Mouse (Mus musculus) G1E (cell line): ENCODE measurements around the gene Nfic. TPM values are rescaled to one million over a fixed set of nuclear protein-coding genes. Genes with fewer than 3 reads are reported as not detected.
A peak's percentile ranks its signal among the peaks of the same experiment; 100 is the strongest.

ENCODE experiments used
- ATAC-seq: 2 replicates; pipeline ENCODE4 v1.8.0; 2016; ENCODE audit warnings: mild to moderate bottlenecking; ENCODE audit not compliant: insufficient number of reproducible peaks, poor library complexity, low FRiP score, severe bottlenecking; ENCODE audit errors: extremely low read depth
- DNase-seq: peaks from one replicate; pipeline ENCODE4 v3.0.0; 2012; ENCODE audit warnings: low spot score
- H3K27me3 ChIP-seq: 2 replicates; pipeline ENCODE4 v1.6.1; 2012; ENCODE audit warnings: mild to moderate bottlenecking, low read length, inconsistent platforms; ENCODE audit not compliant: insufficient read depth
- H3K36me3 ChIP-seq: replicated peaks from 2 replicates; pipeline ENCODE3; 2012; ENCODE audit warnings: mild to moderate bottlenecking, inconsistent platforms
- H3K4me1 ChIP-seq: 2 replicates; pipeline ENCODE4 v1.6.1; 2012; ENCODE audit warnings: low read depth, low read length, inconsistent platforms, mixed read lengths; ENCODE audit not compliant: insufficient read depth
- H3K4me3 ChIP-seq: 2 replicates; pipeline ENCODE4 v1.5.1; 2012; ENCODE audit warnings: low read depth, mild to moderate bottlenecking, inconsistent platforms, low read length, moderate library complexity, mixed read lengths
- H3K9me3 ChIP-seq: replicated peaks from 2 replicates; pipeline ENCODE4 v1.6.1; 2012; ENCODE audit warnings: inconsistent platforms
- CTCF ChIP-seq: IDR thresholded peaks from 2 replicates; pipeline ENCODE4 v1.5.1; 2012; ENCODE audit warnings: low read depth, low read length, inconsistent platforms, mixed read lengths
- GATA1 ChIP-seq: IDR thresholded peaks from 2 replicates; pipeline ENCODE4 v1.6.1; 2012; ENCODE audit warnings: borderline replicate concordance, low read length, inconsistent platforms, mixed read lengths
- GATA2 ChIP-seq: IDR thresholded peaks from 2 replicates; pipeline ENCODE4 v1.6.1; 2012; ENCODE audit warnings: low read depth, low read length, inconsistent platforms, borderline replicate concordance
- POLR2AphosphoS5 ChIP-seq: IDR thresholded peaks from 2 replicates; pipeline ENCODE4 v1.6.1; 2012; ENCODE audit warnings: low read depth, low read length, inconsistent platforms; ENCODE audit not compliant: insufficient replicate concordance
- TAL1 ChIP-seq: conservative IDR thresholded peaks from 2 replicates; pipeline ENCODE4 v1.6.1; 2012; ENCODE audit warnings: low read depth, low read length, inconsistent platforms, mixed read lengths
- polyA plus RNA-seq: library from polyadenylated mRNA; stranded (reverse); fragments of >175 nt; gene quantifications from 2 replicates; pipeline ENCODE4 v1.2.3, GENCODE M21; 2012
- total RNA-seq, 2 experiments: library from RNA; stranded (forward) in 1 of 2; stranded (reverse) in 1 of 2; fragments of 200-1000 nt in 1 of 2; fragments of >200 nt in 1 of 2; fragmentation: Nextera tagmentation in 1 of 2; gene quantifications; 2 replicates each; pipeline ENCODE4 v1.2.3; 2014 to 2017

Gene Nfic
- total and polyA plus RNA-seq, 3 experiments, result 0.66 to 16.1 (median 9.5) TPM

GRCm38 (mm10) chr10:81414682-81415081 is 40.8 kb downstream of the Nfic start:
- no peaks in the 10 kb centered on the region for H3K9me3 ChIP-seq
- no peak for ATAC-seq
- no peak overlapping the region; the same call in 1 of the 2 replicates for H3K4me3 ChIP-seq
- no peak for DNase-seq
- H3K36me3 ChIP-seq, result peaks cover 26% of the 10 kb centered on the region
- H3K27me3 ChIP-seq, result peaks cover 27% of the 10 kb centered on the region
- TF ChIP-seq GATA1 (no peak), GATA2 (no peak), TAL1 (no peak), POLR2AphosphoS5 (no peak), CTCF (no peak)
- peaks cover 89% of the 10 kb centered on the region for H3K4me1 ChIP-seq

GRCm38 (mm10) chr10:81413310-81414261 is 41.8 kb downstream of the Nfic start:
- Histone ChIP-seq H3K9me3 (no peaks in the 10 kb centered on the region), H3K36me3 (peaks cover 26% of the 10 kb centered on the region), H3K4me3 (peak overlapping the region; percentile 53; the same call in 1 of the 2 replicates), H3K27me3 (peaks cover 21% of the 10 kb centered on the region), H3K4me1 (peaks cover 94% of the 10 kb centered on the region)
- TF ChIP-seq GATA1 (no peak), POLR2AphosphoS5 (no peak), TAL1 (no peak), CTCF (no peak), GATA2 (no peak)
- no peak for ATAC-seq
- DNase-seq, result no peak

- H3K36me3 ChIP-seq, result peaks cover 28% of the 10 kb centered on the region
- DNase-seq, result no peak
- peaks cover 98% of the 10 kb centered on the region for H3K4me1 ChIP-seq
- H3K9me3 ChIP-seq, result no peaks in the 10 kb centered on the region
- TF ChIP-seq CTCF (no peak), POLR2AphosphoS5 (no peak), GATA2 (no peak), GATA1 (no peak), TAL1 (no peak)
- H3K27me3 ChIP-seq, result peaks cover 22% of the 10 kb centered on the region
- H3K4me3 ChIP-seq, result no peak overlapping the region; the same call in 1 of the 2 replicates
- ATAC-seq, result no peak
Observed at GRCm38 (mm10) chr10:81412586-81413309, 42.7 kb downstream of the Nfic start.

GRCm38 (mm10) chr10:81411471-81412400 is 43.7 kb downstream of the Nfic start:
- Histone ChIP-seq H3K9me3 (no peaks in the 10 kb centered on the region), H3K4me3 (peak overlapping the region; percentile 36; the same call in 1 of the 2 replicates), H3K36me3 (peaks cover 28% of the 10 kb centered on the region), H3K4me1 (peaks cover 99% of the 10 kb centered on the region), H3K27me3 (peaks cover 23% of the 10 kb centered on the region; the same call in 1 of the 2 replicates)
- ATAC-seq, result no peak
- TF ChIP-seq CTCF (no peak), GATA1 (no peak), TAL1 (no peak), POLR2AphosphoS5 (no peak)
- DNase-seq, result no peak

GRCm38 (mm10) chr10:81410981-81411380 is 44.5 kb downstream of the Nfic start:
- H3K36me3 ChIP-seq, result peaks cover 34% of the 10 kb centered on the region

More at GRCm38 (mm10) chr10:81410981-81411380, 44.5 kb downstream of the Nfic start:
- H3K9me3 ChIP-seq, result no peaks in the 10 kb centered on the region
- TF ChIP-seq TAL1 (no peak), GATA1 (no peak), CTCF (no peak), GATA2 (no peak), POLR2AphosphoS5 (no peak)
- H3K4me3 ChIP-seq, result peak overlapping the region; percentile 45; the same call in 1 of the 2 replicates
- DNase-seq, result no peak
- H3K27me3 ChIP-seq, result peaks cover 30% of the 10 kb centered on the region; the same call in 1 of the 2 replicates
- H3K4me1 ChIP-seq, result peaks cover 100% of the 10 kb centered on the region
- ATAC-seq, result no peak
